Mouse (Mus musculus): Measurements from ENCODE around the gene Rel. TPM values are rescaled to one million over a fixed set of nuclear protein-coding genes. Genes with fewer than 3 reads are reported as not detected.

The Rel gene
- polyA plus RNA-seq, 1 experiment from 2014 or later: 0.93 TPM

Other genes with a start within 250 kb of the Rel start
- gene 1700093K21Rik, start 249.8 kb downstream of the Rel start, polyA plus RNA-seq (2016; fragmentation: Nextera tagmentation; extraction: Ambion mirVana): not detected in 2 replicates
- 27.0 and 28.0 TPM in 2 replicates for gene 0610010F05Rik, start 137.3 kb downstream of the Rel start, polyA plus RNA-seq (2016; fragmentation: Nextera tagmentation; extraction: Ambion mirVana)
- 30.6 and 31.1 TPM in 2 replicates for gene Pus10, start 105.3 kb downstream of the Rel start, polyA plus RNA-seq (2016; fragmentation: Nextera tagmentation; extraction: Ambion mirVana)
- gene Pex13, start 105.0 kb downstream of the Rel start, polyA plus RNA-seq (2016; fragmentation: Nextera tagmentation; extraction: Ambion mirVana): 47.9 and 49.7 TPM in 2 replicates
- gene Papolg, start 124.3 kb upstream of the Rel start, polyA plus RNA-seq (2016; fragmentation: Nextera tagmentation; extraction: Ambion mirVana): 22.7 and 25.7 TPM in 2 replicates

All from limb, embryonic 12.5 days (tissue).